28 mouse cellular contexts compared by ENCODE assay signal in genomic region chr2:100446332-100446731, GRCm38 (mm10).
"Had no signal": no experiment of that assay in that cellular context is flagged by ENCODE, and none has a peak within 500 bp of the region (broad histone marks: within the 10 kb centered on the region; RNA-seq: fewer than 3 reads in every experiment).

No protein-coding gene starts in this region.

- ATAC-seq: forebrain, embryonic 13.5 days; forebrain, embryonic 14.5 days; forebrain, embryonic 15.5 days; forebrain, embryonic 16.5 days; forebrain, postnatal 0 days had no signal

- H3K4me2 ChIP-seq: embryonic facial prominence, embryonic 12.5 days; embryonic facial prominence, embryonic 13.5 days; embryonic facial prominence, embryonic 15.5 days; forebrain, embryonic 12.5 days; forebrain, embryonic 13.5 days; forebrain, embryonic 15.5 days had no signal

- H3K36me3 ChIP-seq: embryonic facial prominence, embryonic 10.5 days; embryonic facial prominence, embryonic 12.5 days; embryonic facial prominence, embryonic 13.5 days; embryonic facial prominence, embryonic 15.5 days; forebrain, embryonic 10.5 days; forebrain, embryonic 12.5 days; forebrain, embryonic 15.5 days had no signal

- H3K9me3 ChIP-seq: embryonic facial prominence, embryonic 10.5 days; embryonic facial prominence, embryonic 12.5 days; embryonic facial prominence, embryonic 13.5 days; embryonic facial prominence, embryonic 15.5 days; forebrain, embryonic 10.5 days; forebrain, embryonic 12.5 days; forebrain, embryonic 13.5 days; forebrain, embryonic 15.5 days had no signal

- H3K9ac ChIP-seq: embryonic facial prominence, embryonic 12.5 days; embryonic facial prominence, embryonic 13.5 days; embryonic facial prominence, embryonic 15.5 days; forebrain, embryonic 12.5 days; forebrain, embryonic 13.5 days; forebrain, embryonic 15.5 days; forebrain, postnatal 0 days had no signal

- H3K4me3 ChIP-seq: embryonic facial prominence, embryonic 10.5 days; embryonic facial prominence, embryonic 12.5 days; embryonic facial prominence, embryonic 13.5 days; embryonic facial prominence, embryonic 15.5 days; erythroblast, embryonic 14.5 days; forebrain, embryonic 10.5 days; forebrain, embryonic 12.5 days; forebrain, embryonic 13.5 days; forebrain, embryonic 15.5 days; gastrocnemius, adult 2 months had no signal

- H3K27me3 ChIP-seq: embryonic facial prominence, embryonic 12.5 days; embryonic facial prominence, embryonic 13.5 days; embryonic facial prominence, embryonic 15.5 days; forebrain, embryonic 12.5 days; forebrain, embryonic 13.5 days; forebrain, embryonic 15.5 days had no signal

- DNase-seq: cerebellum, adult 18-20 months; cerebellum, adult 2 months; cerebellum, adult 8-10 months; cerebellum, adult 9-10 months; cerebellum, adult 9-11 months; cerebellum, postnatal 10 days; cerebellum, postnatal 14 days; cerebellum, postnatal 25 days; cerebellum, postnatal 36 days; embryo, embryonic 11 days; forebrain, postnatal 0 days; gastrocnemius, adult 2 months; gastrocnemius, postnatal 10 days; gastrocnemius, postnatal 14 days; gastrocnemius, postnatal 25 days; gastrocnemius, postnatal 36 days; heart, adult 11 months had no signal

- H3K4me1 ChIP-seq: embryonic facial prominence, embryonic 10.5 days; embryonic facial prominence, embryonic 12.5 days; embryonic facial prominence, embryonic 13.5 days; embryonic facial prominence, embryonic 15.5 days; forebrain, embryonic 10.5 days; forebrain, embryonic 12.5 days; forebrain, embryonic 13.5 days; forebrain, embryonic 15.5 days had no signal

- H3K27ac ChIP-seq: embryonic facial prominence, embryonic 10.5 days; embryonic facial prominence, embryonic 12.5 days; embryonic facial prominence, embryonic 13.5 days; embryonic facial prominence, embryonic 15.5 days; forebrain, embryonic 10.5 days; forebrain, embryonic 12.5 days; forebrain, embryonic 13.5 days; forebrain, embryonic 15.5 days; gastrocnemius, adult 2 months had no signal
